Mouse (Mus musculus) MN1 (cell line): ENCODE data around the gene Faap100.

Experiments
- DNase-seq: peaks from one replicate; pipeline ENCODE4 v3.0.0-alpha.2; 2016; ENCODE audit warnings: low spot score

The Faap100 gene

GRCm38 (mm10) chr11:120319310-120319709 lies 59.3 kb downstream of the Faap100 start:
- no peak for DNase-seq
